Mouse (Mus musculus) forebrain, embryonic 13.5 days (tissue): ENCODE results near the gene Rnf150. TPM values are rescaled to one million over a fixed set of nuclear protein-coding genes. Genes with fewer than 3 reads are reported as not detected.

Source experiments
- polyA plus RNA-seq: library from polyadenylated mRNA; unstranded; fragments of >200 nt; fragmentation: Nextera tagmentation; extraction: Ambion mirVana; gene quantifications from 2 replicates; pipeline ENCODE4 v1.2.1, GENCODE M21; 2015

Gene Rnf150
- polyA plus RNA-seq, 1 experiment from 2014 or later, result 1.5 TPM

Other genes starting within 250 kb of the Rnf150 start
- gene Zfp330, start 89.2 kb upstream of the Rnf150 start, polyA plus RNA-seq, result 74.8 and 82.7 TPM in 2 replicates